Mouse (Mus musculus): ENCODE data around the gene Gm20388.

Gm20388 gene

GRCm38 (mm10) chr8:122197342-122197741, 2286.7 kb downstream of the Gm20388 start:
- DNase-seq (ENCODE audit: low spot score in 2 of 2), result no peak

GRCm38 (mm10) chr8:122198378-122199025, 2287.9 kb downstream of the Gm20388 start:
- DNase-seq (ENCODE audit: low spot score in 2 of 2), result no peak

- no peak for DNase-seq (ENCODE audit: low spot score in 2 of 2)
Measured at GRCm38 (mm10) chr8:122199191-122199590, 2288.6 kb downstream of the Gm20388 start.

GRCm38 (mm10) chr8:122199841-122200240, 2289.2 kb downstream of the Gm20388 start:
- DNase-seq (ENCODE audit: low spot score in 2 of 2), result no peak

GRCm38 (mm10) chr8:122211591-122211990, 2300.9 kb downstream of the Gm20388 start:
- no peak for DNase-seq (ENCODE audit: low spot score in 2 of 2)

GRCm38 (mm10) chr8:122215630-122216029, 2305.0 kb downstream of the Gm20388 start:
- no peak for DNase-seq (ENCODE audit: low spot score in 2 of 2)

GRCm38 (mm10) chr8:122216433-122216832, 2305.8 kb downstream of the Gm20388 start:
- DNase-seq (ENCODE audit: low spot score in 2 of 2), result no peak

GRCm38 (mm10) chr8:122217456-122218177, 2307.0 kb downstream of the Gm20388 start:
- DNase-seq (ENCODE audit: low spot score in 2 of 2), result no peak

- DNase-seq (ENCODE audit: low spot score in 2 of 2), result peak in 1 of 2 experiments; percentile 25
Measured at GRCm38 (mm10) chr8:122223976-122224649, 2313.5 kb downstream of the Gm20388 start.

GRCm38 (mm10) chr8:122224650-122225022, 2314.0 kb downstream of the Gm20388 start:
- DNase-seq (ENCODE audit: low spot score in 2 of 2), result peak in 1 of 2 experiments; percentile 29

GRCm38 (mm10) chr8:122225446-122225845, 2314.8 kb downstream of the Gm20388 start:
- DNase-seq (ENCODE audit: low spot score in 2 of 2), result no peak

- no peak for DNase-seq (ENCODE audit: low spot score in 2 of 2)
Measured at GRCm38 (mm10) chr8:122227345-122227744, 2316.7 kb downstream of the Gm20388 start.

- no peak for DNase-seq (ENCODE audit: low spot score in 2 of 2)
Measured at GRCm38 (mm10) chr8:122228792-122229575, 2318.3 kb downstream of the Gm20388 start.

GRCm38 (mm10) chr8:122229819-122230711, 2319.4 kb downstream of the Gm20388 start:
- DNase-seq (ENCODE audit: low spot score in 2 of 2), result no peak

GRCm38 (mm10) chr8:122230712-122231337, 2320.2 kb downstream of the Gm20388 start:
- peak in 1 of 2 experiments; percentile 79 for DNase-seq (ENCODE audit: low spot score in 2 of 2)

- DNase-seq (ENCODE audit: low spot score in 2 of 2), result peak in 1 of 2 experiments; percentile 35
Measured at GRCm38 (mm10) chr8:122234055-122234454, 2323.4 kb downstream of the Gm20388 start.

GRCm38 (mm10) chr8:122236521-122236920, 2325.9 kb downstream of the Gm20388 start:
- no peak for DNase-seq (ENCODE audit: low spot score in 2 of 2)

- no peak for DNase-seq (ENCODE audit: low spot score in 2 of 2)
Measured at GRCm38 (mm10) chr8:122238225-122238624, 2327.6 kb downstream of the Gm20388 start.

GRCm38 (mm10) chr8:122238731-122239130, 2328.1 kb downstream of the Gm20388 start:
- no peak for DNase-seq (ENCODE audit: low spot score in 2 of 2)

Measured in left cerebral cortex, adult 9 months (tissue).